Mouse (Mus musculus): ENCODE data around the gene Tent4b.
A peak's percentile ranks its signal among the peaks of the same experiment; 100 is the strongest.
"Not testable (repeated sequence)": the region's sequence is repeated elsewhere in the genome, so short reads cannot be mapped to it uniquely, and the experiment has no call there.

Gene Tent4b

GRCm38 (mm10) chr8:88198945-88199571, at the start of gene Tent4b:
Gene Tent4b, plus strand, starts transcription at chr8:88199213.
- DNase-seq, result peak; percentile 89 to 94

- no peak for DNase-seq
Measured at GRCm38 (mm10) chr8:88150910-88151371, 48.1 kb upstream of the Tent4b start.

GRCm38 (mm10) chr8:88160237-88160995, 38.6 kb upstream of the Tent4b start:
- DNase-seq, result no peak

GRCm38 (mm10) chr8:88161439-88161838, 37.6 kb upstream of the Tent4b start:
- peak; percentile 60 to 62 for DNase-seq

- no peak for DNase-seq
Measured at GRCm38 (mm10) chr8:88175264-88175663, 23.7 kb upstream of the Tent4b start.

GRCm38 (mm10) chr8:88177291-88177690, 21.7 kb upstream of the Tent4b start:
- DNase-seq, result no peak

GRCm38 (mm10) chr8:88183121-88183520, 15.9 kb upstream of the Tent4b start:
- no peak for DNase-seq

- no peak for DNase-seq
Measured at GRCm38 (mm10) chr8:88184914-88185313, 14.1 kb upstream of the Tent4b start.

GRCm38 (mm10) chr8:88185716-88186115, 13.3 kb upstream of the Tent4b start:
- DNase-seq, result no peak

- no peak for DNase-seq
Measured at GRCm38 (mm10) chr8:88197328-88197727, 1.7 kb upstream of the Tent4b start.

GRCm38 (mm10) chr8:88198551-88198944, 465 bp upstream of the Tent4b start:
- no peak for DNase-seq

GRCm38 (mm10) chr8:88199700-88200601, 938 bp downstream of the Tent4b start:
- DNase-seq, result peak in 1 of 2 experiments; percentile 39

GRCm38 (mm10) chr8:88200724-88201495, 1.9 kb downstream of the Tent4b start:
- DNase-seq, result no peak

GRCm38 (mm10) chr8:88201641-88202040, 2.6 kb downstream of the Tent4b start:
- DNase-seq, result no peak

GRCm38 (mm10) chr8:88206016-88206415, 7.0 kb downstream of the Tent4b start:
- no peak for DNase-seq

- DNase-seq, result no peak
Measured at GRCm38 (mm10) chr8:88207121-88207821, 8.3 kb downstream of the Tent4b start.

GRCm38 (mm10) chr8:88209930-88210827, 11.2 kb downstream of the Tent4b start:
- DNase-seq, result not testable (repeated sequence)

- no peak for DNase-seq
Measured at GRCm38 (mm10) chr8:88221353-88221752, 22.3 kb downstream of the Tent4b start.

- DNase-seq, result no peak
Measured at GRCm38 (mm10) chr8:88225358-88225757, 26.3 kb downstream of the Tent4b start.

GRCm38 (mm10) chr8:88227851-88228250, 28.8 kb downstream of the Tent4b start:
- DNase-seq, result no peak

- DNase-seq, result no peak
Measured at GRCm38 (mm10) chr8:88228286-88228685, 29.3 kb downstream of the Tent4b start.
